Mouse (Mus musculus) lung, adult 2 months (tissue): Measurements from ENCODE around the gene Ntm. TPM values are rescaled to one million over a fixed set of nuclear protein-coding genes. Genes with fewer than 3 reads are reported as not detected.

Source experiments
- DNase-seq: peaks from one replicate; pipeline ENCODE4 v3.0.0; 2022
- H3K4me1 ChIP-seq: fragments of 200-500 bp; 2 replicates; pipeline ENCODE4 v1.6.1; 2011; ENCODE audit warnings: low read length; ENCODE audit not compliant: control insufficient read depth, insufficient read depth
- H3K4me3 ChIP-seq: fragments of 200-500 bp; replicated peaks from 2 replicates; pipeline ENCODE3; 2011; ENCODE audit warnings: low read depth, mild to moderate bottlenecking, control low read depth, low read length; ENCODE audit errors: extremely low read depth
- CTCF ChIP-seq: fragments of 200-500 bp; IDR thresholded peaks from 2 replicates; pipeline ENCODE4 v1.5.1; 2011; ENCODE audit warnings: mild to moderate bottlenecking, low read length, control low read depth; ENCODE audit not compliant: insufficient read depth
- POLR2A ChIP-seq: fragments of 200-500 bp; IDR thresholded peaks from 2 replicates; pipeline ENCODE4 v1.6.1; 2011; ENCODE audit warnings: low read depth, mild to moderate bottlenecking, control low read depth, low read length, borderline replicate concordance; ENCODE audit errors: extremely low read depth
- whole genome bisulfite sequencing: fragments of 180-500 bp; shearing (Covaris S2); methylation state at CpG from one replicate; pipeline ENCODE4 v1.1.7; 2018; 5-methylcytosine and 5-hydroxymethylcytosine counted together
- polyA plus RNA-seq: library from polyadenylated mRNA; depleted of rRNA; stranded (reverse); fragments of >200 nt; gene quantifications from 2 replicates; pipeline ENCODE4 v1.2.3, GENCODE M21; 2012

The Ntm gene
- polyA plus RNA-seq, 1 experiment: 1.1 TPM

GRCm38 (mm10) chr9:29949041-29949440 is 13.9 kb downstream of the Ntm start:
- no peak overlapping the region for H3K4me3 ChIP-seq
- no peak for DNase-seq
- no peak for TF ChIP-seq POLR2A
- TF ChIP-seq CTCF: no peak
- no peaks in the 10 kb centered on the region for H3K4me1 ChIP-seq
- 87% methylated on average over 3 of the region's 3 CpGs for WGBS

GRCm38 (mm10) chr9:29943209-29944070 is 19.5 kb downstream of the Ntm start:
- Histone ChIP-seq H3K4me3 (no peak overlapping the region), H3K4me1 (no peaks in the 10 kb centered on the region)
- 23% methylated on average over 20 of the region's 20 CpGs for WGBS
- TF ChIP-seq POLR2A (no peak), CTCF (no peak)
- peak; percentile 5 for DNase-seq

- WGBS: 62% methylated on average over 11 of the region's 11 CpGs
- TF ChIP-seq CTCF (no peak), POLR2A (no peak)
- no peak for DNase-seq
- Histone ChIP-seq H3K4me3 (no peak overlapping the region), H3K4me1 (no peaks in the 10 kb centered on the region)
Measured at GRCm38 (mm10) chr9:29942183-29942952, 20.6 kb downstream of the Ntm start.

GRCm38 (mm10) chr9:29939517-29940034 is 23.4 kb downstream of the Ntm start:
- no peak for TF ChIP-seq POLR2A
- TF ChIP-seq CTCF: no peak
- Histone ChIP-seq H3K4me3 (no peak overlapping the region), H3K4me1 (no peaks in the 10 kb centered on the region)
- no peak for DNase-seq
- WGBS: 88% methylated on average over 16 of the region's 16 CpGs

- no peak for DNase-seq
- no peaks in the 10 kb centered on the region for H3K4me1 ChIP-seq
- no peak overlapping the region for H3K4me3 ChIP-seq
- WGBS: 78% methylated on average over 4 of the region's 4 CpGs
- no peak for TF ChIP-seq POLR2A
- no peak for TF ChIP-seq CTCF
Measured at GRCm38 (mm10) chr9:29928796-29929195, 34.1 kb downstream of the Ntm start.

- WGBS: 84% methylated on average over 3 of the region's 3 CpGs
- H3K4me1 ChIP-seq: no peaks in the 10 kb centered on the region
- TF ChIP-seq CTCF (no peak), POLR2A (no peak)
- no peak overlapping the region for H3K4me3 ChIP-seq
- DNase-seq: no peak
Measured at GRCm38 (mm10) chr9:29925382-29925781, 37.6 kb downstream of the Ntm start.

GRCm38 (mm10) chr9:29898406-29899054 is 64.4 kb downstream of the Ntm start:
- no peak for TF ChIP-seq POLR2A
- TF ChIP-seq CTCF: no peak
- DNase-seq: no peak
- Histone ChIP-seq H3K4me1 (no peaks in the 10 kb centered on the region), H3K4me3 (no peak overlapping the region)
- 78% methylated on average over 9 of the region's 9 CpGs for WGBS

GRCm38 (mm10) chr9:29897448-29897847 is 65.5 kb downstream of the Ntm start:
- 75% methylated on average over 4 of the region's 4 CpGs for WGBS
- H3K4me1 ChIP-seq: no peaks in the 10 kb centered on the region
- TF ChIP-seq CTCF (no peak), POLR2A (no peak)
- no peak overlapping the region for H3K4me3 ChIP-seq
- no peak for DNase-seq

- TF ChIP-seq CTCF: no peak
- no peak for TF ChIP-seq POLR2A
- 70% methylated on average over 5 of the region's 5 CpGs for WGBS
- Histone ChIP-seq H3K4me1 (no peaks in the 10 kb centered on the region), H3K4me3 (no peak overlapping the region)
- DNase-seq: no peak
Measured at GRCm38 (mm10) chr9:29892792-29893191, 70.1 kb downstream of the Ntm start.
